In the genomic region with DNA sequence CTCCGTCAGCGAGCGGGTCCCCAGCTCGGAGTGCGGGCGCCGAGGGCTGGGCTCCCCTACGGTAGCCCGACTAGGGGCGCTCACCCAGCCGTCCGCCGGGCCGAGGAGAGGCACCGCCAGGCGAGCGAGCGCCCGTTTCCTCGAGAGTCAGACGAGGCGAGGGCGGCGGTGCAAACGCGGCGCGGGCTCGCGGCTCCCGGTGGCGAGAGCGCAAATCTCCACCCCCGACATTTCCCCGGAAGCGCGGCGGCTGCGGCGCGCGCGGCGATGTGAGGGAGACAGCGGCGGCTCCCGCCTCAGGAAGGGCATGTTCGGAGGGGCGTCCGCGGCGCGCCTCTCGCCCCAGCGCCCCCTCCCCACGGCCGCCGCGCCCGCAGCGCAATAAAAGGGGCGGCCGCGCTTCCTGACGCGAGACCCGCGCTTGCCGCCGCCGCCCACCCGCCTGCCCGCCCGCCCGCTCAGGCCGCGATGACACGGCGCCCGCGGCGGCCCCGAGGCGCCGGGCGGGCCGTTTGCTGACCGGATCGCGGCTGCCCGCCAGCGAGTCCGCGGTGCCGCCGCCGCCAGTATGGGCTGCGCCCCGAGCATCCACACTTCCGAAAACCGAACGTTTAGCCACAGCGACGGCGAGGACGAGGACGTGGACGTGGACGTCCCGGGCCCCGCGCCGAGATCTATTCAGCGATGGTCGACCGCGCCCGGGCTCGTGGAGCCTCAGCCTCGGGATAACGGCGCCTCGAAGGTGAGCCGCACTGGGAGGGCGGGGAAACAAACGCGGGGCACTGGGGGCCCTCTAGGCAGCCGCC, we compare ENCODE assay signal across 8 mouse cellular contexts. TPM values are rescaled to one million over a fixed set of nuclear protein-coding genes. Genes with fewer than 3 reads are reported as not detected.
DNase-seq lines count a peak whose midpoint lies in the region; ATAC-seq and TF ChIP-seq lines count a peak whose summit lies in the region.

A gene (plus strand): TSS at position 250 of the 806 bp plus-strand sequence.

- H3K27me3 ChIP-seq in heart, embryonic 13.5 days (replicated peaks) = peaks cover 57% of the 10 kb centered on the region
- H3K27me3 ChIP-seq in midbrain, embryonic 14.5 days (ENCODE audit: control insufficient read depth, insufficient read depth, low read length) = peaks cover 56% of the 10 kb centered on the region

- H3K4me3 ChIP-seq in bone marrow macrophage, adult 2 months (ENCODE audit: insufficient read depth, low read length) = peak within 1 kb of the TSS; percentile 63
- peak within 1 kb of the TSS; percentile 67 for H3K4me3 ChIP-seq in heart, embryonic 13.5 days
- H3K4me3 ChIP-seq in midbrain, embryonic 14.5 days (replicated peaks; ENCODE audit: low read depth, low read length) = peak within 1 kb of the TSS; percentile 47

- H3K4me1 ChIP-seq in bone marrow macrophage, adult 2 months (ENCODE audit: control insufficient read depth, insufficient read depth, low read length) = peaks cover 16% of the 10 kb centered on the region
- H3K4me1 ChIP-seq in heart, embryonic 13.5 days = peaks cover 26% of the 10 kb centered on the region
- H3K4me1 ChIP-seq in midbrain, embryonic 14.5 days (ENCODE audit: control insufficient read depth, insufficient read depth, low read length) = peaks cover 3% of the 10 kb centered on the region; the same call in 1 of the 2 replicates

- peak within 1 kb of the TSS; percentile 59 for H3K27ac ChIP-seq in bone marrow macrophage, adult 2 months (ENCODE audit: insufficient read depth, low read depth, low read length)
- H3K27ac ChIP-seq in heart, embryonic 13.5 days (replicated peaks) = peak within 1 kb of the TSS; percentile 73
- 0 out of 2 replicates have a peak within 1 kb of the TSS, but pooled peaks have one; percentile 1 for H3K27ac ChIP-seq in midbrain, embryonic 14.5 days (replicated peaks; ENCODE audit: low read depth, low read length)

- H3K9me3 ChIP-seq in heart, embryonic 13.5 days = no peaks in the 10 kb centered on the region
- no peaks in the 10 kb centered on the region for H3K9me3 ChIP-seq in midbrain, embryonic 14.5 days (ENCODE audit: control insufficient read depth, low read length)

- peak within 1 kb of the TSS; percentile 83 for H3K4me2 ChIP-seq in heart, embryonic 13.5 days
- peak within 1 kb of the TSS; percentile 62 for H3K4me2 ChIP-seq in midbrain, embryonic 14.5 days (ENCODE audit: low read length)

- WGBS in heart, embryonic 13.5 days = under 1% methylated on average over 98 of the region's 128 CpGs
- WGBS in midbrain, embryonic 14.5 days = 3% methylated on average over 114 of the region's 128 CpGs

- no peak for TF ChIP-seq POLR2A in bone marrow macrophage, adult 2 months (IDR thresholded peaks at IDR 0.05; ENCODE audit: borderline replicate concordance, low read depth, low read length)

- peak within 1 kb of the TSS; percentile 81 for H3K9ac ChIP-seq in heart, embryonic 13.5 days
- H3K9ac ChIP-seq in midbrain, embryonic 14.5 days (replicated peaks; ENCODE audit: low read length) = peak within 1 kb of the TSS; percentile 36; the same call in 1 of the 2 replicates

- TF ChIP-seq CTCF in bone marrow macrophage, adult 2 months (IDR thresholded peaks at IDR 0.05; ENCODE audit: low read depth, low read length) = no peak

- ATAC-seq in heart, embryonic 13.5 days (ENCODE audit: extremely low read depth, insufficient number of reproducible peaks, low FRiP score, low TSS enrichment) = no peak
- ATAC-seq in midbrain, embryonic 14.5 days (ENCODE audit: low FRiP score, low TSS enrichment) = no peak; the same call in 1 of the 2 replicates
- ATAC-seq in granulocyte monocyte progenitor cell, adult 5-6 weeks (replicated peaks; ENCODE audit: poor library complexity, severe bottlenecking) = no peak

- H3K36me3 ChIP-seq in heart, embryonic 13.5 days = no peaks in the 10 kb centered on the region
- no peaks in the 10 kb centered on the region for H3K36me3 ChIP-seq in midbrain, embryonic 14.5 days (ENCODE audit: control insufficient read depth, insufficient read depth, low read length)

- peak; percentile 42 for DNase-seq in ovary, postnatal 36 days (ENCODE audit: low spot score)
- no peak for DNase-seq in ovary, postnatal 14 days (ENCODE audit: low spot score)
- peak; percentile 36 to 58 for DNase-seq in kidney, postnatal 4 days
- peak; percentile 50 for DNase-seq in midbrain, embryonic 14.5 days
- peak; percentile 12 to 31 for DNase-seq in thymus, postnatal 36 days

RNA-seq across cellular contexts. Expression of the gene that starts here (rescaled TPM):
- 26.5 and 31.7 TPM in 2 replicates for polyA plus RNA-seq in bone marrow macrophage, adult 2 months (2012; ENCODE audit: insufficient read depth, insufficient read length, missing spikeins)
- 2.8 and 2.9 TPM in 2 replicates for polyA plus RNA-seq in heart, embryonic 13.5 days (2015; fragmentation: Nextera tagmentation; extraction: Ambion mirVana)
- polyA plus RNA-seq in midbrain, embryonic 14.5 days (2014; fragmentation: Nextera tagmentation; extraction: Ambion mirVana) = 1.8 and 2.4 TPM in 2 replicates
- 3.4 and 9.3 TPM in 2 replicates for total RNA-seq in granulocyte monocyte progenitor cell, adult 5-6 weeks (2014; fragmentation: Nextera tagmentation)
- 1.8 and 6.2 TPM in 2 replicates for total RNA-seq in granulocyte monocyte progenitor cell, adult 5-6 weeks (2017)

Comparison
In these comparisons a context has a peak if more than half of its experiments do, and no peak if none do; other contexts are left out.
1. H3K27ac ChIP-seq: peak in every context shown above with its lines; median percentile 73 in heart, embryonic 13.5 days; 59 in bone marrow macrophage, adult 2 months; 1 in midbrain, embryonic 14.5 days.